Mouse (Mus musculus) midbrain, embryonic 12.5 days (tissue): ENCODE results near the gene Afdn. TPM values are rescaled to one million over a fixed set of nuclear protein-coding genes. Genes with fewer than 3 reads are reported as not detected.
A peak's percentile ranks its signal among the peaks of the same experiment; 100 is the strongest.

Experiments
- ATAC-seq: fragments of 200-750 bp; cut with Nextera tagmentation; 2 replicates; pipeline ENCODE4 v1.8.0; 2017; ENCODE audit warnings: low read depth, moderate TSS enrichment, moderate library complexity; ENCODE audit not compliant: low FRiP score
- H3K27ac ChIP-seq: fragments of 300-500 bp; sonication (generic); replicated peaks from 2 replicates; pipeline ENCODE4 v1.5.1; 2016; ENCODE audit warnings: mild to moderate bottlenecking
- H3K27me3 ChIP-seq: fragments of 300-500 bp; sonication (generic); 2 replicates; pipeline ENCODE4 v1.6.1; 2016; ENCODE audit warnings: mild to moderate bottlenecking
- H3K36me3 ChIP-seq: fragments of 300-500 bp; sonication (generic); 2 replicates; pipeline ENCODE4 v1.6.1; 2016
- H3K4me1 ChIP-seq: fragments of 300-500 bp; sonication (generic); 2 replicates; pipeline ENCODE4 v1.6.1; 2016
- H3K4me2 ChIP-seq: fragments of 300-500 bp; sonication (generic); replicated peaks from 2 replicates; pipeline ENCODE4 v1.6.1; 2016; ENCODE audit warnings: mild to moderate bottlenecking, moderate library complexity
- H3K4me3 ChIP-seq: fragments of 300-500 bp; sonication (generic); 2 replicates; pipeline ENCODE4 v1.5.1; 2016; ENCODE audit warnings: mild to moderate bottlenecking
- H3K9ac ChIP-seq: fragments of 300-500 bp; sonication (generic); replicated peaks from 2 replicates; pipeline ENCODE4 v1.6.1; 2016; ENCODE audit warnings: mild to moderate bottlenecking, moderate library complexity
- H3K9me3 ChIP-seq: fragments of 300-500 bp; sonication (generic); 2 replicates; pipeline ENCODE4 v1.6.1; 2016; ENCODE audit warnings: mild to moderate bottlenecking
- WGBS: fragments of 180-500 bp; shearing (Covaris S2); methylation state at CpG from one replicate; pipeline ENCODE4 v1.1.7; 2016; 5-methylcytosine and 5-hydroxymethylcytosine counted together
- polyA plus RNA-seq: library from polyadenylated mRNA; unstranded; fragments of >200 nt; fragmentation: Nextera tagmentation; extraction: Ambion mirVana; gene quantifications from 2 replicates; pipeline ENCODE4 v1.2.1, GENCODE M21; 2016

The Afdn gene
- polyA plus RNA-seq, 1 experiment from 2014 or later = 162 TPM

DNA sequence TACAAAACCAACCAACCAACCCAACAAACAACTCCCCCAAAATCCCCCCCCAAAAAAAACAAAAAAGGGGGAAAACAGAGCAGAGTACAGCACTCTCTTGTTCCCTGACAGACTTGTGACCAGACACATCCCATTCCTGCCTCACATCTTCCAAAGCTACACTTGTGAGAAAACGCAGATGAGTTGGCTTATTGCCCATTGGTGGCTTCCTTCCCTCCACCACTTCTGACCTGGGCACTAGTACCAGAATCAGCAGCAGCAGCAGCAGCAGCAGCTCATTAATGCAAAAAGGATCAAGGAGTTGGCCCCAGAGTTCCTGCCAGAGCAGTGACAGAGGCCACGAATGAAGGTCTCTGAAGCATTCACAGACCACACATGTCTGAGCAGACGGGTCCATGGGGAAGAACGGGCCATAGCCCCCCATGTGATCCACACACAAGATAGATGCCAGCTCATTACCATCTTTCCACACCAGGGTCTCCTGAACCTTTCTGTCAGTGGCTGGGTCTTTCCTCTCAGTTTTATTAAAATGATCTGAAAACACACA lies 35.3 kb upstream of the Afdn start:
- H3K9ac ChIP-seq = no peak overlapping the region
- no peak overlapping the region for H3K4me3 ChIP-seq
- no peak overlapping the region for H3K4me2 ChIP-seq
- peaks cover 19% of the 10 kb centered on the region for H3K4me1 ChIP-seq
- no peaks in the 10 kb centered on the region for H3K9me3 ChIP-seq
- no peak overlapping the region for H3K27ac ChIP-seq
- no peaks in the 10 kb centered on the region for H3K36me3 ChIP-seq
- no peak for ATAC-seq
- no peaks in the 10 kb centered on the region for H3K27me3 ChIP-seq
- WGBS = 56% methylated on average over 4 of the region's 4 CpGs

DNA sequence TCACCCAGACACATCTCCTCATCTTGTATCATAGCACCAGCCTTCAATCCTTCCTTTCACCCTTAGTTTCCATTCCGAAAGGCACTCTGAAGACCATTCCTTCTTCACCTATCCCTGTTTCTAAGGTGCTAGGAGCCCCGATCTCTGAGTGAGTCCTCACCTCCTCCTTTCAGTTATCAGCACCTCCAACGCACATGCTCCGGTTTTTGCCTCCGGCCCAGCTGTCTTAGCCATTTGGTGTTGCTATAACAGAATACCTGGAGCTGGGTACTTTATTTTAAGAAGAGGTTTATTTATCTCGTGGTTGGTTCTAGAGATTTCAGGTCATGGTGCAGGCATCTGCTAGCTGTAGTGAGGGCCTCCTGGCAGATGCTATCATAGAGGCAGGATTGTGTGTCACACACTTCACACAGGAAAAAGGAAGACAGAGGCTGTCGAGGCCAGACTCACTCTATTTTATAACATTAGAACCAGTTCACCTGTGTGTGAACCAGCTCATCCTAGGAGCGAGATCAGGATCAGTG lies 33.4 kb upstream of the Afdn start:
- Histone ChIP-seq H3K9ac (no peak overlapping the region), H3K9me3 (no peaks in the 10 kb centered on the region), H3K27me3 (no peaks in the 10 kb centered on the region), H3K36me3 (no peaks in the 10 kb centered on the region), H3K27ac (no peak overlapping the region), H3K4me1 (peaks cover 17% of the 10 kb centered on the region), H3K4me2 (no peak overlapping the region), H3K4me3 (no peak overlapping the region)
- ATAC-seq = no peak
- 91% methylated on average over 8 of the region's 8 CpGs for WGBS

DNA sequence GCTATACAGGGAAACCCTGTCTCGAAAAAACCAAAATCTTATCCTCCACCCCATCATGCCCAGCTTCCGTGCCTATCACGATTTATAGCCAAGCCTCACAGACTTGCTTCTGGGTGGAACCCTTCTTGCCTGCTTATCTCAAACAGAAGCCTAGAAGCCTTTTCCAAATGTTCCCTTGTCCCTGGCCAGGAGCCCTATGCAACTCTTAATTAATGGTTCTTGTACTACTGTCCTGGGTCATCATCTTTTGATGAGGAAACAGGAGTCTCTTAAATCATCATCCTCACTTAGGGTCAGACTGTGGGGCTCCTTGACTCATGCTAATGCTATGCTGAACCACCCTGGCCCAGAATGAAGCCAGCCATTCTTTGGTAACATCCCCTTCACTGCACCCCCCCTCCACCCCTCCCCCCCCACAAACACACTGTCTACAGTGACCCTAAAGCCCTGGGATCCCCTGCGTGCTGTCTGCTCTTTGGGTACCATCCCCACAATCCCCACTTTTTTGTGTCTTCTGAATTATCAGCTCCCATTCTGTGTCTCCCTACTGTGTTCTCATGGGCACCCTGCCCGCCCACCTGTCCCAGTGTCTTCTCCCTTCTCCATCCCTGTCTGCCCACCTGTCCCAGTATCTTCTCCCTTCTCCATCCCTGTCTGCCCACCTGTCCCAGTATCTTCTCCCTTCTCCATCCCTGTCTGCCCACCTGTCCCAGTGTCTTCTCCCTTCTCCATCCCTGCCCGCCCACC lies 29.2 kb upstream of the Afdn start:
- 90% methylated on average over 6 of the region's 6 CpGs for WGBS

DNA sequence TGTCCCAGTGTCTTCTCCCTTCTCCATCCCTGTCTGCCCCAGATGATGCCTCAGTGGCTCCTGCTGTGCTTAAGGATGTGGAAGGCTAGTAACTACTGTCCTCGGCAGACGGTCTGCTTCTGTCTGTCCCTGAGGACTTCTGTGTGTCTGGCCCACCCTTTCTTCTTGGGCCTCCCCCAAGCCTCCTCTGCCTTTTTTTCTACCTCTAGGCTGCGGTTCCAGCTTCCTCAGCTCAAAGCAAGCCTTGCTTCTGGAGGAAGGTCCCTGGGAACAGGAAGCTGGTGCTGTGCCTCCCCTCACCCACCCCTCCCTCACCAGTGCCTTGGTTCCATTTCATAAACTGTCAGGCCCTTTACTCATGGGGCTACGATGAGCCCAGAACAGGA lies 28.6 kb upstream of the Afdn start:
- no peak overlapping the region for H3K9ac ChIP-seq
- no peaks in the 10 kb centered on the region for H3K9me3 ChIP-seq
- H3K36me3 ChIP-seq = no peaks in the 10 kb centered on the region
- H3K27ac ChIP-seq = no peak overlapping the region
- H3K4me2 ChIP-seq = no peak overlapping the region
- no peak for ATAC-seq
- no peaks in the 10 kb centered on the region for H3K27me3 ChIP-seq
- H3K4me3 ChIP-seq = no peak overlapping the region
- H3K4me1 ChIP-seq = no peaks in the 10 kb centered on the region; the same call in 1 of the 2 replicates
- WGBS = 71% methylated on average over 4 of the region's 4 CpGs

More for the DNA sequence above, 29.2 kb upstream of the Afdn start:
- H3K36me3 ChIP-seq = no peaks in the 10 kb centered on the region
- H3K9ac ChIP-seq = no peak overlapping the region
- H3K27ac ChIP-seq = no peak overlapping the region
- no peaks in the 10 kb centered on the region for H3K9me3 ChIP-seq
- no peak overlapping the region for H3K4me2 ChIP-seq
- no peaks in the 10 kb centered on the region; the same call in 1 of the 2 replicates for H3K4me1 ChIP-seq
- no peak overlapping the region for H3K4me3 ChIP-seq
- H3K27me3 ChIP-seq = no peaks in the 10 kb centered on the region
- ATAC-seq = no peak

DNA sequence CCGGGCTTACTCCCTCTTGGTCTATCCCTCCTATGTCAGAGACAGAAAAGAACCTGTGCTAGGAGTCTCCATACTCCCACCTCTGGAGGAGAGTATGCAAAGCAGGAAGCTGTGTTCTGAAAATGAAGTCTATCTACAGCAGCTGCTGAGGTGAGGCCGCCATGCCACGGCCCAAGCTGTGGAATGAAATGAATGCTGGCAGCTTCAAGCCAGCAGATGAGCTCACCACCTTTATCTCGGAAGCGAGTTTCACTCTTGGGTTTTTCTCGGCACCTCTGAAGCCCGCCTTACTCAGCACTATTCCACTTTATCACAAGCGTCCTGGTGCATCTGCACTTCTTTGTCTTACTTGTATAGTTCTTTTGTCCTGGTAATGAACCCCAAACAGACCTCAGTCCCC lies 27.7 kb upstream of the Afdn start:
- H3K4me1 ChIP-seq = peaks cover 3% of the 10 kb centered on the region
- 55% methylated on average over 8 of the region's 8 CpGs for WGBS
- no peaks in the 10 kb centered on the region for H3K27me3 ChIP-seq
- H3K4me2 ChIP-seq = no peak overlapping the region
- no peak overlapping the region for H3K27ac ChIP-seq
- H3K9me3 ChIP-seq = no peaks in the 10 kb centered on the region
- H3K36me3 ChIP-seq = no peaks in the 10 kb centered on the region
- no peak for ATAC-seq
- H3K9ac ChIP-seq = no peak overlapping the region
- no peak overlapping the region for H3K4me3 ChIP-seq

DNA sequence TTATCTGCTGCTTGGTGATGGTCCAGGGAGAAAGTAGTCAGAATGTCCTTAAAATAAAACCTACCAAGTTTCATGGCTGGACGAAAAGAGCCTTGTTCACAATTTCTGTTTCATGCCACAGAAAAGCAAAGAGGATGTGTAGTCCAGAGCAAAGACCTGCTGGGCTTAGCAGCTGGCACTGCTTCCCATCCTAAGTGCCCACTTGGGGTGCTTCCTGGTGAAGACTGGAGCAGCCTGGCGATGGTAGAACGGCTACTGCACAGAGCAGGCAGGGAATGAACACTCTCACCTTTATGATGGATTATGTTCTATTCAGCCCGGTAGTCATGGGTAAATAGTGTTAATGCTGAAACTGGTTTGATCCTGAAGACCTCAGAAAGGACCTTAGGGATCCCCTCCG lies 26.4 kb upstream of the Afdn start:
- Histone ChIP-seq H3K4me3 (no peak overlapping the region), H3K9ac (no peak overlapping the region), H3K36me3 (no peaks in the 10 kb centered on the region), H3K27me3 (no peaks in the 10 kb centered on the region), H3K4me2 (no peak overlapping the region), H3K9me3 (no peaks in the 10 kb centered on the region), H3K27ac (no peak overlapping the region), H3K4me1 (peaks cover 3% of the 10 kb centered on the region)
- 87% methylated on average over 5 of the region's 5 CpGs for WGBS
- no peak for ATAC-seq

DNA sequence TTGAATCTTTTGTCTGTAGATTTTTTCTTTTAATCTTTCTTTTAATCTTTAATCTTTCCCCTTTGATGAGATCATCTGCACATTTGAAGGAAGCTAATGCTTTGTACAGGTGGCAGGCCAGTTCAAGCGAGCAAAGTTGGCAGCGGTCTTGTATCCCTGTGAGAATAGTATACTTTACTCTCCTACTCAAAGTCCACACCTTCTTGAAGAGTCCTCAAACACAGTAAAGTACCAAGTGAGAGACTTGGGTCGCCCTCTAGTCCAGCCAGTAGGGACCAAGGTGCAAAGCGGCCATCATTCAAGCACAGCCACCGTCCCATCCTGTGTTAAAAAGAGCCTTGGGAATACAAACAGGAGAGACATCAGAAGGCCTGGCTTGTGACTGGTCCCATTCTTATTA lies 25.3 kb upstream of the Afdn start:
- Histone ChIP-seq H3K4me3 (no peak overlapping the region), H3K27ac (no peak overlapping the region), H3K36me3 (no peaks in the 10 kb centered on the region), H3K4me2 (no peak overlapping the region), H3K4me1 (peaks cover 3% of the 10 kb centered on the region), H3K9me3 (no peaks in the 10 kb centered on the region), H3K9ac (no peak overlapping the region), H3K27me3 (no peaks in the 10 kb centered on the region)
- no peak for ATAC-seq
- 87% methylated on average over 5 of the region's 5 CpGs for WGBS

DNA sequence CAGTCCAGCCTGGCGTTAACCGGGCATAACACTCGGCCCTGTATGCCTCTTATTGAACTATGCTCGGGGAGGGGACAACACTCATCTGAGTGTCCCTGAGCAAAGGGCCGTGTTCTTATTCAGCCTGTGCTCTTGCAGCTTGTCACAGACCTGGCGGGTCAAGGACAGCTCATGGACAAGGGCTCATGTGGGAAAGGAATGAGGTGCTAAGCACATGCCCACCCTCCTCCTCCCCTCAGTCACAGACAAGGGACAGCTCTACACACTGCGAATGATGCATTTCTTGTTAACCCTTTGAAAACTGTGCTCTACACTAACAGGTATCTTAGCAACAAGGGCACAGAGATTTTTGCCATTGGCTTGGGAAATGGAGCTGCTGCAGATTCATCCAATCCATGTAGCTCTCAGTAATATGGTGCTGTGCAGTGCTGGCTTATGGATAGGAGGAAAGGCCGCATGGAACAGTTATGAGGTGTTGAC lies 24.5 kb upstream of the Afdn start:
- H3K9ac ChIP-seq = 0 out of 2 replicates have a peak overlapping the region, but pooled peaks have one; percentile 21
- no peak overlapping the region for H3K4me2 ChIP-seq
- H3K4me3 ChIP-seq = no peak overlapping the region
- 78% methylated on average over 8 of the region's 8 CpGs for WGBS
- H3K27me3 ChIP-seq = no peaks in the 10 kb centered on the region
- no peaks in the 10 kb centered on the region for H3K9me3 ChIP-seq
- peak; percentile 34; the same call in 1 of the 2 replicates for ATAC-seq
- peaks cover 8% of the 10 kb centered on the region for H3K4me1 ChIP-seq
- no peaks in the 10 kb centered on the region for H3K36me3 ChIP-seq
- H3K27ac ChIP-seq = no peak overlapping the region

DNA sequence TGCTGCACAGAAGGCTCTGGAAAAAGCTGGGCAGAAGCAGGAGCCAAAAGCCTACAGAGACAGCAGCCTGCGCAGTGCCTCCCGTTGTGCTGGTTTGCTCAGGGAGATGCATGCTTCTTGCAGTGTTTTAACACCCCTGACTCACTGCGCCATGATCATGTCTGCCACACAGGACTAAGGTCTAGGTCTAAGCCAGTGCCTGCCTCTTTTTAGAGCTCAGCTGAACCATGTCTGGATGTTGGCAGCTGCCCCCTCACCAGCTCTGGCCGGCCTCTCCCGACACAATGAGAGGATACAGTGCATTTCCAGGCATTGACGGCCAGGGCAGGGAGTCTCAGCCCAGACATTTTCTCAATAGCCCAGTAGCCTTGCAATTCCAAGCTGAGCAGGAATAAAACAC lies 23.0 kb upstream of the Afdn start:
- H3K36me3 ChIP-seq = no peaks in the 10 kb centered on the region
- no peaks in the 10 kb centered on the region for H3K9me3 ChIP-seq
- no peak overlapping the region for H3K9ac ChIP-seq
- H3K27me3 ChIP-seq = no peaks in the 10 kb centered on the region
- H3K4me3 ChIP-seq = no peak overlapping the region
- no peak for ATAC-seq
- H3K4me1 ChIP-seq = peaks cover 9% of the 10 kb centered on the region; the same call in 1 of the 2 replicates
- H3K27ac ChIP-seq = peak overlapping the region; percentile 15; the same call in 1 of the 2 replicates
- no peak overlapping the region for H3K4me2 ChIP-seq
- WGBS = 64% methylated on average over 6 of the region's 6 CpGs

DNA sequence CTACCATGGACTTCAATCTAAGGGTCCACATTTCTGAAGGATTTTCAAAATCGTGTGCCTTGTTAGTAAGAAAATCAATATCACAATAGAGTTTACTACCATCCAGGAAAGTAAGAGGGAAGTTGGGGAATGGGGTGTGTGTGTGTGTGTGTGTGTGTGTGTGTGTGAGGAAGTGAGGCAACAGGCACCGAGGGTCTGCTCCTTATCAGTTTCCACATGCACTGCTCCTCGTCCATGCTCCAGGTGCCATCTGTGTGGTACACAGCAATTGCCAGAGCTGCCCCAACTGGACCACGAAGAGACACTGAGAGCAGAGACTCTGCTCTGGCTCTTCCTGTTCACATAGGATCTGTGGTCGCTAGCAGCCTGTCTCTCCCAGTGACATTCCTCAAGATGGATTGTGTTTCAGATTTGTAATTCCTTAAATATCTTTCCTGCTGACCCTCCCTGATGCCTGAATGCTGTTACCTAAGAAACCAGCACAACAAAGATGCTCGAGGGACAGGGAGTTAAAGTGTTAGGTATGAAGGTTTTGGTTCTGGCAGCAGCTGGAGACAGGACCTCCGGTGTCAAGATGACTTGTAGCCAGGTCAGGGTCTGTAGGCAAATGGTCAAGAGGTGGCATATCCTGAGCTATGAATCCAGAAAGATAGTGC lies 22.1 kb upstream of the Afdn start:
- H3K4me3 ChIP-seq = no peak overlapping the region
- no peaks in the 10 kb centered on the region for H3K9me3 ChIP-seq
- H3K9ac ChIP-seq = no peak overlapping the region
- no peaks in the 10 kb centered on the region for H3K36me3 ChIP-seq
- ATAC-seq = no peak
- H3K27me3 ChIP-seq = no peaks in the 10 kb centered on the region
- 70% methylated on average over 7 of the region's 7 CpGs for WGBS
- no peak overlapping the region for H3K4me2 ChIP-seq
- H3K4me1 ChIP-seq = peaks cover 13% of the 10 kb centered on the region
- H3K27ac ChIP-seq = no peak overlapping the region

DNA sequence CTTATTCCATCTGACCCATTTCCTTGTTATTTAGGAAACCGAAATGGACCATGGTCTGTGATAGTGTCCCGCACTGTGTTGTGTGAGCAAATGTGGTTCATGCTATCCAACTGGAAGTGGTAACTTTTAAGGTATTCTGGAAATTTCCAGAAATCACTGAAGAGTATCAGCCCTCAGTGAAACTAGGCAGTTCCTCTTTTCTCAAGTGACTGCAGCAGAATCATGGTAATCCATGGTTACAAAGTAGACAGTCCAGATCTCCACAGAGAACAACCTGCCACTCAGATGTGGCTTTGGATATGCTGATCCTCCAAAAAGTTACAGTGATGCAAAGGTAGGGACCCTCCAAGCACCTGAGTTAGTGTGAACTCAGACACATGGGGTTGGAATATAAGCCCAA lies 21.4 kb upstream of the Afdn start:
- ATAC-seq = no peak
- 90% methylated on average over 2 of the region's 2 CpGs for WGBS

DNA sequence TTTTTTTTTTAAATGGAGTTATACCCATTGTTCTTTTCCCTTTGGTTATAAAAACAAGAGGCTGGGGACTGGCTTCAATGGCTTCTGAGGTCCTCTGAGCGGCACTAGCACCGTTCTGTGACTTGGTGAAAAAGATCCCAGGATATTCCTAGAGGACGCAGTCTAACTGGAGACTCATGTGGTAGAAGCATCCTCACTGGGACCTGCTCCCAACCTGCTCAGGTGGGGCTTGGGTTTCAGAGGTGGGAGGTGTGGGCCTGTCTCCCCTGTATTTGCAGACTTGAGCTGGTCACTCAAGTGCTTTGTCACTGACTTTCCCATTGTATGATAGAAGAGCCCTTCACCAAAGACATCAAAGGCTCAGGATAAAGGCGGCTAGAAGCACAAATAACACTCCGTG lies 20.4 kb upstream of the Afdn start:
- ATAC-seq = no peak
- 73% methylated on average over 5 of the region's 5 CpGs for WGBS
- no peaks in the 10 kb centered on the region for H3K27me3 ChIP-seq

More for the DNA sequence above, 21.4 kb upstream of the Afdn start:
- no peaks in the 10 kb centered on the region for H3K27me3 ChIP-seq
- H3K4me1 ChIP-seq = peaks cover 20% of the 10 kb centered on the region
- no peaks in the 10 kb centered on the region for H3K9me3 ChIP-seq
- H3K4me3 ChIP-seq = no peak overlapping the region
- H3K27ac ChIP-seq = no peak overlapping the region
- H3K9ac ChIP-seq = no peak overlapping the region
- H3K36me3 ChIP-seq = no peaks in the 10 kb centered on the region
- H3K4me2 ChIP-seq = no peak overlapping the region

More for the DNA sequence above, 20.4 kb upstream of the Afdn start:
- Histone ChIP-seq H3K36me3 (no peaks in the 10 kb centered on the region), H3K9ac (no peak overlapping the region), H3K9me3 (no peaks in the 10 kb centered on the region), H3K4me1 (peaks cover 24% of the 10 kb centered on the region), H3K4me3 (no peak overlapping the region), H3K4me2 (no peak overlapping the region), H3K27ac (no peak overlapping the region)
